Mouse (Mus musculus) Muller cell, postnatal 12 days (primary cell): ENCODE measurements at regions not wholly inside any gene's neighbourhood (a gene's known extent, or its start where the extent isn't known, plus 50 kb on each side); places are given as distances from the start of the nearest gene placed in this dataset.
A peak's percentile ranks its signal among the peaks of the same experiment; 100 is the strongest.
"Not testable (repeated sequence)": the region's sequence is repeated elsewhere in the genome, so short reads cannot be mapped to it uniquely, and the experiment has no call there.

Experiments
- DNase-seq: peaks from one replicate; pipeline ENCODE4 v3.0.0-alpha.2; 2015; ENCODE audit errors: inconsistent ontology term

DNA sequence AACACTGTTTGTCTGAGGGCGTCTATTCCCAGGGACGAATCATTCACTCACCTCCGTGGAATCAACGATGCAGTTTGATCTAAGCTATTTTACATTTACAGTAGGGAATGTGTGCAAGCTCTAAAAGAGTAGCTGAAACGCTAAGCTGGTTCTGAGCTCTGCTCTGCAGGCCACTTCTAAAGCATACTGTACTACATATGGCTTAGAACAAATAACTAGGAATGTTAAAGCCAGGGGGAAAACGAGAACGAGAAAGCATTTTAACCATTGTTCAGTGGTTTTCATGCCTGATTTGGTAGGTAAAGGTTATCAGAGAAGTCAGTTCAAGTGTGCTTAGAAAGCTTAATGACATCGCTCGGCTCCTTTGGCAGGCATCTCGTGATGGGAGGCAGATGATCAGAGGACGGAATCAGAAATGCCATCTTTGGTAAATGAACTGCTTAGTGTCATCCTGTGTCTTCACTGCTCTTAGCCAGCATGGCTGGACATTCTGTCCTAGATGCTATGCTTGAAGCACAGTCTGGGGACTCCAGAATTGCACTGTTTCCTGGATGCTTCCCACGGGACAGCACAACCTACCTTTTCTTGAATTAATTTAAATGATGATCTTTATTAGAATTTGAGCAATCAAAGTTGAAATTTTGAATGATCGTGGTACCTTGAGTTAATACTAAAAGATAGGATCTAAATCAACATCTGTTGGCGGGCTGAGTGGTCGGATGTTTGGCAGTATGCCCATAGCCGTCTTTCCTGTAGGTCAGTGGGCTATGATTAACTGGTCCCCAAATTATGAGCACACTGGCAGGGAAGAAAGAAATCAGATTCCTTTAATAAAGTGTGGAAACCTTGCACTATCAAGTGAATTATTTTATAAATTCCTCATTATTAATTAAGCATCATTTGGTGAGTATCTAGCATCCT is 495.2 kb downstream of the Hace1 start:
- peak; percentile 58 for DNase-seq

DNA sequence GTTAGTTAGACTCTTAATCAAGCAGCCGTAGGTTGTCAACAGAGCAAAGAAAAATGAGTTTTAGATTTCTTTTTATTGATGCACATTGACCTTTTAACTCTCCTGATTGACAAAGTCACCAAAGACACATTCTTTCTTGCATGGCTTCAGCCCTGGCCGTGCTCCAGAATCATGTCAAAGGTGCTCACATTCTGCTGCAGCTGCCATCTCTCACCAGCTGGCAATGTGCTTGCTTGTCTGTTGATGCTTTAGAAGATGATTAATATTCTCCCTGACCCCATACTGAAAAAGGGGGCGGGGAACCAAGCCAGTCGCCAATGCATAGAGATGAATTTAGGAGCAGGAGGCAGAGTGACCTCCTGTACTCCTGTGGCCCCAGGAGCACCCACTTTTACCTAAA is 510.1 kb downstream of the Hace1 start:
- DNase-seq, result peak; percentile 43

DNA sequence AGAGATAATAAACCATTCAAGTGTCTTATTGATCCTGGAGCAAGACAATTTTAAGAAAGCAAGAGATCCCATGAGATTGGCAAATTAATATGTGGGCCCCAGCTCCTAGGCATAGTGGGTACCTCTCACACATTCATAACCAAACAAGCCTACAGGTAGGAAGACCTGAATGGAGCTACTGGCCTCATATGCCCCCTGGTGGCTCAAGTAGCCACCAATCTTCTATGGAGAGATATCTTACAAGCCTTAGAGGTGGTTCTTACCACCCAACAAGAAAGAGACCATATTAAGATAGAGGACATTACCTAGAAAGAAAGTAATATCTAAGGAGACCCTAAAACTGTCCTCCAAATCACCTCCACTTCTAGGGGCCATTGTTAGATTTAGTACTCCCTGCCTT is 523.2 kb downstream of the Hace1 start:
- DNase-seq, result no peak

DNA sequence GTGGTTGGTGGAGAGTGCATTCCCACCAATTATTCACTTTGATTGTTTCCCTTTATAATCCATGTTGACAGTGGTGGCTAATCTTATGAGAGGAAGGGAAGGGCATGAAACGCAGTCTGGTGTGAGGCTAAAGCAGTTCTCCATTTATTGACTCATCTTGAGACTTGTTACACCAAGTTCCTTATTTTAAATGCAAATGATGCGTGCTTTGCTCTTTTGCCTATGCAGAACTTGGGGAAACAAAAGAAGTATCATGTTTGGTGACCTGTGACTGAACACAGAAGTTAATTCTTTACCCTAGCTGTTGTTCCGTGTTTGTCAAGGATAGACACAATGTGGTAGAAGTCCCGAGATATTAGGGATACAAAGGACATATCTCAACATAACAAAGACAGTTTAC is 531.2 kb downstream of the Hace1 start:
- no peak for DNase-seq

DNA sequence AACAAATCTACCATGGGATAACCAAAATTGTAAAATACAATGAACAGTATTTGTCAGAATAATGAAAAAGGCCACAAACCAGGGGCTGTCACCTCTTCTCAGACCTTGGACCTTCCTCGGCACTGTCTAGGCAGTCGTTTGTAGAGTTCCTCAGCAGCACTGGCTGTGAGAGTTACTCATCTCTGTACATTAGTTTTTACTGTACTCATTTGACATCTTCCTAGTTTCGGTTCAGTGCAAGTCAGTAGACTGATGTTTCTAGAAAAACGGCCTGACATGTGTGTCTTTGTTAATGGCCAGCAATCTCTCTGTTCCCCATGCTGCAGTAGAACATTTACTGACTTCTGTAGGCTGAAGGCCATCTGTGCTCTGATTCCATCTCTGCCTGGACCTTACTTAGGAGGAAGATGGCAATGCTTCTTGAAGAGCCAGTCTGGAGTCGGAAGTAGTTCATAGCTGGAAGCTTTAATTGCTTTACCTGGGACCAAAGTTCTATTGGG is 537.1 kb downstream of the Hace1 start:
- DNase-seq, result no peak

DNA sequence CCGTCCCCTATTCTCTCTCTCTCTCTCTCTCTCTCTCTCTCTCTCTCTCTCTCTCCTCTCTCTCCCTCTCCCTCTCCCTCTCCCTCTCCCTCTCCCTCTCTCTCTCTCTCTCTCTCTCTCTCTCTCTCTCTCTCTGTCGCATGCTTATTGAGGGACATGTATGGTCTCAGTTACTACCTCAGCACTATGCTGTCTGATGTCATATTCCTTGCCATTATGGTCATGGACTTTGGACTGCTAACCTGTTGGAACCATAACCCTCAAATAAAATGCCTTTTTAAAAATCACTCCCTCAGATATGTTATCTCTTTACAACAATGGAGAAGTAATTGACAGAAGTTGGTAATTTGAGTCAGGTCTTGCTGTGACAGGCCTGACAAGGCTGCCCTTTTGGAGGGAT is 544.8 kb downstream of the Hace1 start:
- DNase-seq, result not testable (repeated sequence)

DNA sequence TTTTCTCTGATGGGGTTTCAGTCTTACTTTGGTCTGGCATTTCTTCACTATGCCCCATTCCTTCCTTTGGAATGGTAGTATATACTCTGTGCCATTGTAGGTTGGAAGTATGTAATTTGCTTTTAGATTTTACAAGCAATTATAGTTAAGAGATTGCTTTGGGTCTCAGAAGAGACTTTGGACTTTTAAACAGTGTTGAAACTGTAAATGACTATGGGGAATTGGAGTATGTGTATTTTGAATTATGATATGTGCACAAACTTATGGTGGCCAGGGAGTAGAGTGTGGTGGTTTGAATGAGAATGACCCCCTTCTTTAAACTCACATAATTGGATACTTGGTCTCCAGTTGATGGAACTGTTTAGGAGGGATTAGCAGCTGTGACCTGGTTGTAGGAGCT is 546.2 kb downstream of the Hace1 start:
- no peak for DNase-seq

DNA sequence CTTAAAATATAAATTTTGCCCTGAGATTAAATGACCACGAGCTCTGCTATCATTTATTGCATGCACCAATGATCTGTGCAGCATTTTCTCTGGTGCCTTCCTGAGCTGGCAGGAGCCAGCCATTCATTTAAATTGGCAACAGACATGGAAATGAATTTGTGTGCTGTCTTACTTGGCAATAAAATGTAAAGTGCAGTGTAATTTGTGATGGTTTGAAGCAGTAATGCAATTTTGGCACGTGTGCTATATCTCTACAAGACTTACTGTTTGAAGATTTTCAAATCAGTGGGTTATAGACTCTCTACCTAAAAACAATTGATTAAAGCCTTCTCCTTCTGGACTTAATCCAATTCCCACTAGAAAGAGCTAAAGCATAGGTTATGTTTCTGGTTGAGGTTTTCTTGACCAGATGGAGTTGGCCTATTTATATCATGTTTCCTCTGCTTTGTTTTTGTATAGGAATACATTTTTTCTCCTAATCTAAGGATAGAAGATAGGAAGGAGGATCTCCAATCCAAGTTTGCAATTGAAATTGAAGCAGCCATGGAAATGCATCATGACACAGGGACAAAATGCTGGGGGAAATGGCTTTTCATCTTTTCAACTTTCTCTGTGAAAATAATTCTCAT is 557.6 kb downstream of the Hace1 start:
- DNase-seq, result no peak

DNA sequence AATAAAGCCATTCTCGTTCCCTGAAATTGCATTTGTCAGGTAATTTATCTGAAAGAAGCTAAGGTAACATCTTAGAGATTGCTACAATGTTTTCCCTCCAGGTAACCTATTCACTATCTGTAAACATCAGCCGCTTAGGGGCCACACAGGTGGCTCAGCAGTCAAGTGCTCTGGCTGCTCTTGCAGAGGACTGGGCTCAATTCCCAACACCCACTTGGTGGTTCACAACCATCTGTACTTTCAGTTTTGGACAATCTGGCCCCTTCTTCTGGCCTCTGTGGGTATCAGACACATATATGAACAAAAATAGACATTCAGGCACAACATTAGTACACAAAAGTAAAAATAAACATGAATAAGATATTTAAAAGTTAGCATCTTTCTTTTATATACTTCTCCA is 596.4 kb downstream of the Hace1 start:
- no peak for DNase-seq

DNA sequence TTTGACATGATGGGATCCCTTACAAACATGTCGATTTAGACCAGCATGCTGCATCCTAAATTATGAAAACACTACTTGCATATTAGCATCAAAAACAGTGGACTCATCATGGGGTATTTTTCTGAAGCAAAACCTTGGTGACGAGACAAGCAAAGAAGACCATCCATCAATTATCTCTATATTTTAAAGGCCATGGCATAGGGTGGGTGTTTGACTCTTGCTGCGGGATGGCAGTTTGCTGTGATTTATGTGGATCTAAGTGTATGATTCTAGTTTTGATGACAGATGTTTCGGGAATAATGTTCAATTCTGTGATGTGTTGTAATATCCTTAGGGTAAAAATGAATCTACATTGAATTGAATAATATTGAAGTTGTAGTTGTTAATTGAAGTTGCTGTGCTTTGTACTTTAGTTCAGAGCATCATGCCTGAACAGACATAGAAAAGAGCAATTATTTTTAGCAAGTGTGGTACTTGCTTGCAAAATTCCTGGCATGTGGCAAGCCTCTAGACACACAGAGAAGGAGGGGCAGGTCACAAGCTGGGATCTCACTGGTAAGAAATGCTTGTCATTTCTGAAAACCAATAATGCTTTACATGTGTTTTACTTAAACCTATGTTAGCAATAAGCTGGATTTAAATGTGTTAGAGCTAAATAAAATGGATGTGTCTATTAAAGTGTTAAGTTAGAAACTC is 608.3 kb downstream of the Hace1 start:
- peak; percentile 24 for DNase-seq

DNA sequence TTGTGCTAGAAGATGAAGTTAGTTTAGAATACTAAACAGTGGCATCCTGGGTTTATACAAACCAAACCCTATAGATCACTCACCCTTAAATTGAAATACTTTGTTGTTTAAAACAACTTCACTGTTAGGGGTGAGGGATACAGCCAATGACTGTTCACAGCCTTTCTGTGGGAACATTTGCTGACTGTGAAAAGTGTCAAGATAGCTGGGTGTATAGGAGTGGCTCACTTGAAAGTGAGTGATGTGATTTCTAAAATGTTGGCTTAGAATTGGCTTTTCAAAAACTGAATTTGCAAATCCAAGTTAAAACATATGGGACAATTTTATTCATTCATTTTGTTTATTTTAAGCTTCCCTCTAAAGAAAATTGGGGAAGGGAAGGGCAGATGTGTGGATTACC is 616.5 kb downstream of the Hace1 start:
- DNase-seq, result no peak

DNA sequence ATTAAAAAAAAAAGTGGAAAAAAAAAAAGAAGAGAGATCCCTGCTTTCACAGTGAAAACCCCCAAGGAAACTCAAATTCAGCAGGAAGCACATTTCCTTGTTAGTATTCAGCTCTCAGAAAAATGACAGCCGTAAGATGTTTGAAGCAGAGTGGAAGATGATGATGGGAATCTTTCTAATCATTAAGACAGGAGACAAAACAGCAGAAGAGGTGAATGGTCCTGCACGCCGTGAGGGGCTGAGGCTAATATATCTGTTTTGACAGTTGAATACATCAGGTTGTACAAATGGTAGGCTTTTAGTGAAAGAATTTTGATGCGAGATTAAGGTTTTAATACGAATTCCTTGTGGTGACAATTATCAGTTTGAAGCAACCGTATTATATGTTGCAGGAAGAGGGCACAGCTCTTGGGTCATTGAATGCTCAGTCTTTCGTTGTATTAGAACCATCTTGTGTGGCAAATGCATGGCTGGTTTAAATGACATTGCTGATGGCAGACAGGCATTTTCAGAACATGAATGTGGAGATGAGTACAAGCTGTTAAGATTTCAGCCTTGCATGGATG is 649.3 kb downstream of the Hace1 start:
- no peak for DNase-seq

DNA sequence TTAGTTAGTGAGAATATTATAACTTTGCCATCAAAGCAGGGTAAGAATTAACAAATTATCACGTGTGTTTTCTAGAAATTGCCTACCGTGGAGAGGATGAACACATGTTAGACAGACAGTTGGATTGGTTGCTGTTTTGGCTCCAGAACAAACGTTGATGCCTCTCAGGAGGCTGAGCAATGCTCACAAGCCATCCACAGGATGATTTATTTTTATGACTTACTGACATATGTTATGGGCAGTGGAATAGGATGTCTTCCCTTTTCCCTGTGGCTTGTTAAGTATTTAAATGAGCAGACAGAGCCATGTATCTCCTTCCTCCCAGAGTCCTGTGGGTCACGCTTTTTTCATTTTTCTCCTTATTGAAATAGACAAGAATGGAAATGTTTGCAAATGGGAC is 652.0 kb downstream of the Hace1 start:
- DNase-seq, result no peak

DNA sequence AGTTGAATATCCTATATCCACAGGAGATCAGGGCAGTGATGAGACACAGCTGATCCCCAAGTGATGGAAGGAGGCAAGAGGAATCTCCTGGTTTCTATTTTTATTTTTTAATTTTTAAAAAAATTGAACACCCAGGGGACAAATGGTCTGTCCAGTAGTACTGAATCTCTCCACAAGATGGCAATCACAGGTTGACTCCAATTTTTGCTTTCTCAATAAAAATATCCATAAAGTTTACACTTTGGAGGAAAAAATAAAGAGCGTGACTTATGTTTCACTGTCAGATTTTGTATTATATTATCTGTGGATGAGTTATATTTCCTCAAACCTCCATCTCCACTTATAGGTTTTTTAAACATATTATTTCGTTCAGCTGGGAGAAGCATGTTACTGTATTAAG is 658.0 kb downstream of the Hace1 start:
- peak; percentile 13 for DNase-seq

DNA sequence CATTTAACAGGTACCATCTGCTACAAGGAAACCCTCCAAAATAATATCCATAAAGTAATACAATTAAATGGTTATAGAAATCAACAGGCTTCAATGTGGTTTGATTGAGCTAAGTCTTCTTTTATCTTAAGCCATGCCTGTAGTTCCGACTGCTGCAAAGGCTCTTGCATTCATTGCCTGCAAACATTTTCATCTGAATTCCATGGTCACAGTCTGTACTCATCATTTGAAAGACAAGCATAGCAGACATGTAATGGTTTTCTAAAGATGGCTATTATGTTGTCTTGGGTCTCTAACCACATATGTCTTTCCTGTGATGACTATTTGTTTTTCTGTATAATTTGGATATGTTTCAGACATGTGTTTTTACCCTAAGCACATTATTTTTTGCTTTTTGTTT is 677.9 kb downstream of the Hace1 start:
- DNase-seq, result no peak

DNA sequence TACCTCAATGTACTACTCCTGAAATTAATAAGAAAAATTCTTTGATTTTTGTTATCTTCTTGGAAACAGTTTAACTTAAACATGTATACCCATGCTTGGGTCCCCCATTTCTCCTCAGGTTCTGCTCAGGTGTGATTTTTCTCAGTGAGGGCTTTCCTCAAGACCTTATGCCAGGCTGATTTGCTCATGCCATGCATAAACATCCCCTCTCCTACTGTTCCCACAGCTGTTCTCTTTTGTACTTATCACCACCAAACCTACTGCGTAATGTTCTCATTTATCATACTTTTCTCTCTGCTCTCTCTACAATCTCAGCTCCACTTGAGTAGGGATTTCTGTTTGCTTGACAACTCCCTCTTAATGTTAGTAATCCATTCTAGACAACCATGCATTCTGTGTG is 692.1 kb downstream of the Hace1 start:
- DNase-seq, result no peak

DNA sequence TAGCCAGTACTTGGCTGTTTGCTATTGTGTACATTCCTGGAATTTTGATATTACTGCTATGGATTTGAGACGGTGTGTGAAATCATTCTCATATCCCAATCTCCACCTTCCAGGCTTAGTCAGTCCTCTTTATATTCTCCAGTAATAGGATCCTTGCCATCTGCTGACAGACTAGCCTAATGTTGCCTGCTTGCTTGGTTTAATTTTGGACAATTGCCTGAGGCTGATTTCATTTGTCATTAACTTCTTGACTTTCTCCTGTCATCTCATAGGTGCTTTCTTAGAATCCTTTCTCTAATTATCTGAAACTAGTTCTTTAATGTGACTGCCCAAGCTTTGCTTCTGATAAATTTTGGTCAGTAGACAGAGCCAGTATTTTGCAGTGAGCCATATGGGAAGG is 696.2 kb downstream of the Hace1 start:
- no peak for DNase-seq

DNA sequence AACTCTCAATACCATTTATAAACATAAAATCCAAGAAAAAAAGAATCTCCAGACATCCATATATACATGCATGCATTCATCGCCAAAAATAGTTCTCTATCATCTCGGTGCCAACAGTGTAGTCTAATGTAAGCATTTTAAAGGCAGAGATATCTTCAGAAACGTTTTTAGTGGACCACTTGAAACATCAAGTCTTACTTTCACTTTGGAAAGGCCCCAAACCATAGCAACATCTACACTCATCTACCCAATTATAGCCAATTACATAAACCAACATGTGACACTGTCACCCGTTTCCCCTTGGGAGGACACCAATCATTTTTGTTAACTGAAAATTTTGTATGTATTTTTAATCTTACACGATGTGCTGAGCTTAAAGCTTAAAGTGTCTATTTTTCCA is 716.7 kb downstream of the Hace1 start:
- DNase-seq, result no peak

DNA sequence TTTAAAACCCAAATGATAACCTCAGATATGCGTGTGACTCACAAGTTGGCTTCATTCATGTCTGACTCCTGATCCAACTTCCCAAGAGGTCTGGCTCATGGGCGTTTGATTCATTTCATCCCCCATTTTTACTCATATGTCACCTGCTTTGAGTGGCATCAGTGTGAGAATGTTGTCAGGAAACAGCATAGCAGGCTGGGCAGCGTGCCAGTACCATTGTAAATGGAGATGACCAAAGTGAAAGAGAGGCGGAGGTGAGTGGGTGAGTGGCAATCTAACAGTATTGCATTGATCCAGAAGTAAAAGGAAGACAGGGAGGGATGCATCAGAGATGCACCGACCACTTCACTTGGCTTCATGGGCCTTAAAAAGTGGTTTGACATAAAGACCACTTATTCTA is 720.7 kb downstream of the Hace1 start:
- peak; percentile 83 for DNase-seq

DNA sequence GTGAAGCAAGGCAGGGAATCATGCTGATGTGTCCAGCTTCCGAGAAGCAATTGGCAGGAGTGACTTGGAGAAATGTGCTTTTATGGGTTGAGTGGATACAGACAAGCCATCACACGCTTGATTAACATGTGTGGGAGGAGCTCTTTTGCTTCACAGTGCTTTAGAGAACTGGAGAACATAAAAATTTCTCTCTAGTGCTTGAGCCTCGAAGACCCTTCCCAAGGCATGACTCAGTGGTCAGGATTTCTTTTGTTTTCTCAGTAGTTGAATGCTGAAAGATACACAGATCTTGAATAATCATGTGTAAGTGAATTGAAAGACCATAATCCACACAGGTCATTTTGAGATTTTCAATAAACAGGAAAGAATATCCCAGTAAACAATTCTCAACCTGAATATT is 721.9 kb downstream of the Hace1 start:
- DNase-seq, result peak; percentile 90

DNA sequence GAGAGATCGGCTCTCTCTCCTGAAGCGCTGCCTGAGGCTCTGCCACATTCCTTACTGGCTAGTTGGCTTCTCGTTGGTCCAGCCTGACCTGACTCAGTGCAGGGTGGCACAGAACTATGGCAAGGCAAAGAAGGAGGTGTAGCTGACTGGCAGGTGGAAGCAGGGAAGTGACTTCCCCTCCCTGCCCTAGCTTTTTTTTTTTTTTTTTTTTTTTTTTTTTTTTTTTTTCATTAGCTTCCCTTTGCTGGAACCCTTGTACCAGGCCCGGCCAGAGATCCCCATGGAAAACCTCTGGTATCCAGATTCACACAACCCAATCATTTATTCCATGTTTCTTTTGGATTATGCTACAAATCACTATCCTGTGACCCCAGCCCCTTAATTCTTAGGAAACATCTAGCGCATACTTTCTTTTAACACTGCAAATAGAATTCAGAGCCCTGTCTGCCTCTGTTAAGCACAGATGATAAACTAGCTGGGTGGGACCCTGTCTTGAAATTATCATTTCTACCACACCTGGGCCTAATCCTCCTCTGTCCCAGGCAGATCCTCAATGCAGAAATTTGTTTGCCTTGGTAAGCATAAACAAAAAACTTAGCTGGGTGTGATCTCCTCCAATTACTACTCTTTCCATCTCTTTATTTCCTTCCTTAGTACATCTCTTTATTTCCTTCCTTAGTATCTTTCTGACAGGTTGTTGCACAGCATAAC is 742.9 kb downstream of the Hace1 start:
- no peak for DNase-seq

DNA sequence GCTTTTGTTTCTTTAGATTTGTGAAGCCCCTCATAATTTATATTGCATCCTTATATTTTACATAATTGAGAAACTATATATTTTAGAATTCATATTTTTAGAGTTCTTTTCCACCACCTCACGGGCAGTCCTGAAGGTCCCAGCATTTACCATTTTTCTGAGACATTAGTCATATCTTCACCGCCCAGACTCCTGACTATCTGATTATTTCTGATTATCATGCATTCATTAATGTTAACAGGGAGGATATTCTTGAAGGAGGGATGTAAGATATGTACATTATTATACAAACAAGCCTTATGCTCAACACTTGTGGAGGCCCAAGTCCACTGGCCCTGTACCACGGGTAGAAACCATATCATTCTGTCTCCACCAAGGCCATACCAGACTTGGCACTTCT is 743.4 kb downstream of the Hace1 start:
- no peak for DNase-seq
